Comparison of ENCODE assay signal across 9 mouse cellular contexts in genomic region chr17:25984556-25985305, GRCm38 (mm10). TPM values are rescaled to one million over a fixed set of nuclear protein-coding genes. Genes with fewer than 3 reads are reported as not detected.
DNase-seq lines count a peak whose midpoint lies in the region; ATAC-seq and TF ChIP-seq lines count a peak whose summit lies in the region.
"Had no signal": no experiment of that assay in that cellular context is flagged by ENCODE, and none has a peak within 500 bp of the region (broad histone marks: within the 10 kb centered on the region; RNA-seq: fewer than 3 reads in every experiment).

No protein-coding gene starts in this region.

- peak overlapping the region; percentile 48 for H3ac ChIP-seq in myocyte (ENCODE audit: control insufficient read depth, insufficient read length)

- peak overlapping the region; percentile 75 for H3K4me3 ChIP-seq in intestine, embryonic 15.5 days (replicated peaks)
- H3K4me3 ChIP-seq in myocyte = peak overlapping the region; percentile 57

- no peak for ATAC-seq in intestine, embryonic 15.5 days

- H3K27me3 ChIP-seq in intestine, embryonic 15.5 days (replicated peaks) = no peaks in the 10 kb centered on the region
- H3K27me3 ChIP-seq in myocyte (ENCODE audit: control insufficient read depth, insufficient read depth, insufficient read length) = no peaks in the 10 kb centered on the region

- H3K9me3 ChIP-seq in intestine, embryonic 15.5 days = no peaks in the 10 kb centered on the region

- no peak for TF ChIP-seq POLR2A in myocyte (IDR thresholded peaks at IDR 0.05; ENCODE audit: insufficient read length, low read depth)

- no peaks in the 10 kb centered on the region; the same call in 1 of the 2 replicates for H3K36me3 ChIP-seq in intestine, embryonic 15.5 days
- H3K36me3 ChIP-seq in myocyte (ENCODE audit: control insufficient read depth, insufficient read depth) = no peaks in the 10 kb centered on the region

- peak overlapping the region; percentile 83 for H3K27ac ChIP-seq in intestine, embryonic 15.5 days

- 12% methylated on average over 17 of the region's 17 CpGs for WGBS in intestine, embryonic 15.5 days

- H3K79me2 ChIP-seq in myocyte (ENCODE audit: control insufficient read depth, insufficient read depth) = peaks cover 30% of the 10 kb centered on the region

- peak; percentile 10 for DNase-seq in embryo, embryonic 10.5 days (ENCODE audit: low spot score)
- DNase-seq in embryo, embryonic 10 days (ENCODE audit: low spot score) = no peak
- DNase-seq in thymus, postnatal 25 days = peak; percentile 33
- DNase-seq in thymus, adult 18-20 months = no peak
- no peak for DNase-seq in Muller cell, postnatal 12 days (ENCODE audit: inconsistent ontology term)
- no peak for DNase-seq in cerebellum, postnatal 36 days

- H3K9ac ChIP-seq in intestine, embryonic 15.5 days = peak overlapping the region; percentile 89

- H3K4me1 ChIP-seq in intestine, embryonic 15.5 days (replicated peaks) = peaks cover 24% of the 10 kb centered on the region; the same call in 1 of the 2 replicates

- peak overlapping the region; percentile 73 for H3K4me2 ChIP-seq in intestine, embryonic 15.5 days (replicated peaks)
- peak overlapping the region; percentile 89 for H3K4me2 ChIP-seq in myocyte (ENCODE audit: low read depth)

TF ChIP-seq in myocyte, 11 proteins besides CTCF, POLR2A, EP300 and RAD21:
- TF ChIP-seq E2F4 (IDR thresholded peaks at IDR 0.05; ENCODE audit: insufficient read depth) (no peak), POLR2AphosphoS2 (IDR thresholded peaks at IDR 0.05; ENCODE audit: insufficient read length, low read depth) (peak; percentile 9), SRF (IDR thresholded peaks at IDR 0.05; ENCODE audit: control insufficient read depth, insufficient read length, low read depth) (no peak)

RNA-seq across cellular contexts. Expression of gene Capn15, which starts 0.9 kb away (rescaled TPM):
- 18.5 and 25.1 TPM in 2 replicates for polyA plus RNA-seq in intestine, embryonic 15.5 days (2015; fragmentation: Nextera tagmentation; extraction: Ambion mirVana)
- 7.2 TPM for polyA plus RNA-seq in myocyte (2012; fragmentation: generic; extraction: Trizol)

RNA-seq across cellular contexts. Expression of gene A930017K11Rik, which starts 32.4 kb away (rescaled TPM):
- polyA plus RNA-seq in intestine, embryonic 15.5 days (2015; fragmentation: Nextera tagmentation; extraction: Ambion mirVana) = 0.20 and 0.28 TPM in 2 replicates
- polyA plus RNA-seq in myocyte (2012; fragmentation: generic; extraction: Trizol) = 0.02 TPM
- polyA plus RNA-seq: large intestine, adult 2 months had no signal

RNA-seq across cellular contexts. Expression of gene Nhlrc4, which starts 40.0 kb away (rescaled TPM):
- 0.10 and 0.46 TPM in 2 replicates for polyA plus RNA-seq in intestine, embryonic 15.5 days (2015; fragmentation: Nextera tagmentation; extraction: Ambion mirVana)
- polyA plus RNA-seq in myocyte (2012; fragmentation: generic; extraction: Trizol) = 0.17 TPM
- polyA plus RNA-seq: large intestine, adult 2 months had no signal

RNA-seq across cellular contexts. Expression of gene Pigq, which starts 40.0 kb away (rescaled TPM):
- polyA plus RNA-seq in intestine, embryonic 15.5 days (2015; fragmentation: Nextera tagmentation; extraction: Ambion mirVana) = 52.1 and 56.4 TPM in 2 replicates
- 46.3 TPM for polyA plus RNA-seq in myocyte (2012; fragmentation: generic; extraction: Trizol)

Comparison
In these comparisons a context has a peak if more than half of its experiments do, and no peak if none do; other contexts are left out.
1. DNase-seq: peak in embryo, embryonic 10.5 days (single experiment) and thymus, postnatal 25 days (single experiment); none in embryo, embryonic 10 days (single experiment), thymus, adult 18-20 months (0 of 2), Muller cell, postnatal 12 days (single experiment) and cerebellum, postnatal 36 days (0 of 2).